Mouse (Mus musculus) urinary bladder, postnatal 14 days (tissue): ENCODE measurements around the gene Sbp.
"Not testable (repeated sequence)": the region's sequence is repeated elsewhere in the genome, so short reads cannot be mapped to it uniquely, and the experiment has no call there.

Source experiments
- DNase-seq: peaks from one replicate; pipeline ENCODE4 v3.0.0; 2021; ENCODE audit warnings: low spot score

Gene Sbp

DNA sequence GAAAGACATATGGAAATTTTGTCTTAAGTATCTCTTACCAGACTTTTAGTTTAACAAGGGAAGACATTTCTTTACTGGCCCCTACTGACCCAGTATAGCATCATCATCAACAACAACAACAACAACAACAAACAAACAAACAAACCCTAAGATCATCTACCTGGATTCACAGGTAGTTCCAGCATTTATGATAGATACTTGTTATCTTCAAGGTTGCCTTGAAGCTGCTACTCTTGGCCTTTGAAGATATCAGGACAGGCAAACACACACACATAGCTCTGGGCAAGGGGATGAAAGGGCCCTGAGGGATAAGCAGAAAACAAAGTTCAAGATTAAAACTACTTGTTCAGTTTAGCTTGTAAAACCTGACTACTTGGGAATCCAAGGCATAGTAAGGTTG lies at the start of gene Sbp:
Gene Sbp (plus strand): TSS at position 301 of the 400 bp plus-strand sequence.
- no peak for DNase-seq

DNA sequence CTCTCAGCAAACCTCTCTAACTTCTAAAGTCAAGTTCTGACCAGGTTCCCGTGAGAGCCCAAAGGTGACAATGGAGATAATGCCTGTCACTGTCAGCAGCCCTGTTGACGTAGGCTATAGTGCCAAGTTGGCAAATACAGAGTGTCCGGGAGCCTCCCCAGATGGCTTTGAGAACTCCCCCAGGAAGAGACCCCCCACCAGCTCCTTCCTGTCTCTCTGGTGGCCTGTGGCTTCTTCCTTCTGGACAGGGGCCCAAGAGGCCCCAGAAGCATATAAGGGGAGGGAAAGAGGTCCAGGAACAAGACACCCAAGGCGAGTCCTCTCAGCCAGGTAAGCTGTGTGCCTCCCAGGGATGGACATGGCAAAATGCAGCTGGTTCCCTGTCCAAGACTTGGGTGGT lies 24.3 kb upstream of the Sbp start, which contains the start of gene Dcpp3:
Gene Dcpp3 (plus strand): TSS at position 301 of the 400 bp plus-strand sequence.
- not testable (repeated sequence) for DNase-seq

DNA sequence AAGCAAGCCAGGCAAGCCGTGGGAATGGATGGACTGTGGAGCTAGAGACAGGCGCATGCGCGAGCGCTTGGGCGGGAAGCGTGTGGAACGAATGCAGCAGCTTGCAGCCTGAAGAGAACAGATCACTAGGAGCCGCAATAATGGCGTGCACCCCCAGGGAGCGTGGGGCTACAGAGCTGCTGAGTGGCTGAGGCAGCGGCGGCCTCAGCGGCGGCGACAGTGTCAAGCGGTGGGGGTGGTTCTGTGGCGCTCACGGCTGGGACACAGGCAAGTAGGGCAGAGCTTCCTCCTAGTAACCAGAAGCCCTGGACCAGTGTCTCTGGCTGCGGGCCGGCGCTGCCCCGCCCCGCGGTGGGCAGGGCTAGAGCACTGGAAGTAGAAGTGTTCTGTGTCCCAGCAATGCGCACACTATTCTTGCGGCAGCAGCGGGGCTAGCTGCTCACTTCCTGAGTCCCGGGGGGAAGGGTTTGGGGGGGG lies 16.9 kb upstream of the Sbp start:
- DNase-seq = peak; percentile 91

DNA sequence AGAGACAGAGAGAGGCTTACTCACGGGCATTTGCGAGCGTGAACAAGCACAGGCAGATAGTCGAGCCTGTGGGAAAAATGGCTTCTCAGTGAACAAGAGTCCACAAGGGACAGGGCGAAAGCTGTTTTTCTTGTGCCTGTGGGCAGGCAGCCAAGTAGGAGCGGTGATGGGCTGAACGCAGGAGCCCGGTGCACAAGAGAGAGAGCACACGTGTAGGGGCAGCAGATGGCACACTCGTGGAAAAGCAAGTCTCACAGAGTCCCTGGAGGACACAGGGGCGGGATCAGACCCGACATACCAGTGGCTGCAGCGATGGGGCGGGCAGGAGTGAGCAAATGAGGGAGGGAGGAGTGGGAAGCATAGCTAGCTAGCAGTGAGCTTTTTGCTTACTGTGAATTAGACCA lies 16.4 kb upstream of the Sbp start:
- DNase-seq = peak; percentile 72

DNA sequence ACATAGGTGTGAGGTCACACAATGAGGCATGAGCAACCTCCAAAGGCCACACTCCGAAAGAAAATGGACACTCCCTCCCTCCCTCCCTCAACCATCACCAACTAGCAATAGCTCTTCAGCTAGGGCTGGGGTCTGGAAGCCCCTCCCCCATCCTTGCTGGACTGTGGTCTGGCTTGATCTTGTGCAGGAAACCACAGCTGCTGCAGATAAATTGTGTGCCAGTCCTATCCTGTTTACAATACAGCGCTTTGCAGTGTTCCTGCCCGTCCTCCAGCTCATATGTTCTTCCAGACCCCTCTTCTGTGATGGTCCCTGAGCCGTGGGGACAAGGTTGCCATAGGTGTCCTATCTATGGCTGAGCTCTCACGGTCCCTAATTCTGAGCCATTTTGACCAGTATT lies 10.3 kb upstream of the Sbp start:
- DNase-seq = no peak

DNA sequence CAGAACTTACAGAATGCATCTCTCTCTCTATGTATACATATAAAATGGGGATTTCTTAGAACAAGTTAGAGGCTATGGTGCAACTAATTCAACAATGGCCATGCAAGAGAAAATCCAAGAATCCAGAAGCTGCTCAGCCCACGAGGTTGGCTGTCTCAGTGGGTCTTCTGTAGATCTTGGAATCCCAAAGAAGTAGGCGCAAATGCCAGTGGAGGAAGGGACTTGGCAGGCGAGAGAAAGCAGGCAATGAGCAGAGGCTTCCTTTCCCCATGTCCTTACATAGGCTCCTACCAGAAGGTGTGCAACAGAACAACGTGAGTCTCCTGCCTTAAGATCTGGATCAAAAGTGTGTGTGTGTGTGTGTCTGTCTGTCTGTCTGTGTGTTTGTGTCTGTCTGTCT lies 6.0 kb downstream of the Sbp start:
- DNase-seq = not testable (repeated sequence)

DNA sequence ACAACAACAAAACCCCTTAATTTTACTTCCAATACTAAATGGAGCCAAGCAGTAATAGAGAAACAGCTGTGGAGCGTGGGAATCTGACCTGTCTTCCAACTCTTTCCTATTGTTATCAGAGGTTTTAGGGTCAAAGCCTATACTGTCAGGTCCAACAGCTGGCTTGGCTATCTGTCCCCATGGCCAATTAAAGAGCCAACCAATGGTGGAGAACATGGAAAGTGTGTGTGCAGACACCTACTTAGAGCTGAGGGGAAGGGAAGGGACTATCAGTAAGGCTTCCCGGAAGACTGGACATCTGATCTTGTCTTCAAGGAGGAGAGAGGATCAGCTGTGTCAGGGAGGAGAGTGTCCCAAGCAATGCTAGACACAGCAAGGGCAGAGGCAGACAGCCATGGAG lies 7.6 kb downstream of the Sbp start:
- DNase-seq = no peak

DNA sequence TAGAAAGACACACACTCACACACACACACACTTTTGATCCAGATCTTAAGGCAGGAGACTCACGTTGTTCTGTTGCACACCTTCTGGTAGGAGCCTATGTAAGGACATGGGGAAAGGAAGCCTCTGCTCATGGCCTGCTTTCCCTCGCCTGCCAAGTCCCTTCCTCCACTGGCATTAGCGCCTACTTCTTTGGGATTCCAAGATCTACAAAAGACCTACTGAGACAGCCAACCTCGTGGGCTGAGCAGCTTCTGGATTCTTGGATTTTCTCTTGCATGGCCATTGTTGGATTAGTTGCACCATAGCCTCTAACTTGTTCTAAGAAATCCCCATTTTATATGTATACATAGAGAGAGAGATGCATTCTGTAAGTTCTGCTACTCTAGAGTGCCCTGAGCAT lies 9.4 kb downstream of the Sbp start:
- DNase-seq = not testable (repeated sequence)

DNA sequence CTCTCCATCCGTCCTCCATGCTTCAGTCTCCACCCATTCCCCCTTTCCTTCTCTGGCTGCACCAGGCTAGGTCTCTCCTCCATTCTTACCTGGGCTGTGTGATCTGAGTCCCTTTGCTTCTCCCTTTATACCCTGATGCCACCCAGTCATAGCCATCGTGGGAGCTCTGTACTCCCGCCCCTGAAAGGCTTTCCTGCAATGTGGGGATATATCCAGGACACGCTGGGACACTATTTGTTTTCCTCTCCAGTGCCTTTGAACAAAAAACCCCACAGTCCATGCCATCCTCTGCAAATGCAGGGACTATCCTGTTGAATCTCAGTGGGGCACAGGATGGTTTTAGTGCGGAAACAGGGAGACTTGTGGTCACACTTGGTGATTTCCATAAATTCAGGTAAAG lies 13.7 kb downstream of the Sbp start, which contains the start of gene Sbpl:
Gene Sbpl (minus strand): TSS at position 101 of the 400 bp plus-strand sequence.
- DNase-seq = no peak

DNA sequence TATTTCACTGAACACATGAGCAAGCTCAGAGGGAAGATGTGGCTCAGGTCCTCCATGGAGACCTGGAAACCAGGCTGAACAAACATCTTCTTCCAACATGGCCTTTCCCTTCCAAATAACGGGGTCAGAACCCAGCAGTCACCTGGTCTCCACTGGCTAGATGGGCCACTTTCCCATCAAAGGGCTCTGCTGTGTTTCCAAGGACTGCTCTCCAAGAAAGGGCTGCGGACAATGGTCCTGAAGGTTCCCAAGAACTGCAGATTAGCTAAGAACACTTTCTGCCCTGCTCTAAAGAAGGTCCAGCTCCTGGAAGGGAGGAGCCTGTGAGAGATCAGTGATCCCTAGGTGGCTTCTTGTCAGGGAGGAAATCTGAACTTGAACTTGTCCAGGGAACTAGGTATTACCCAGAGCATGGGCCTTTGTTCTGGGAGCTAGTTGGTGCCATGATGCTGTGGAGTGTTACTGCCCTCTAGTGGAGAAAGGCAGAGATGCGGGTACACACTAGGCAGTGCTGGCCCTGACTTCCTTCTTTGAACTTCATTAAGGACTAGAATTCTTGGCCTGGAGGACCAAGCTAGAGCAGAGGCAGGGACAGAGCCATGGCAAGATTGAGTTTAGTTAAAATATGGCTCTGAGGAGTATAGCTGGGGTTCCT lies 18.7 kb downstream of the Sbp start:
- peak; percentile 85 for DNase-seq

DNA sequence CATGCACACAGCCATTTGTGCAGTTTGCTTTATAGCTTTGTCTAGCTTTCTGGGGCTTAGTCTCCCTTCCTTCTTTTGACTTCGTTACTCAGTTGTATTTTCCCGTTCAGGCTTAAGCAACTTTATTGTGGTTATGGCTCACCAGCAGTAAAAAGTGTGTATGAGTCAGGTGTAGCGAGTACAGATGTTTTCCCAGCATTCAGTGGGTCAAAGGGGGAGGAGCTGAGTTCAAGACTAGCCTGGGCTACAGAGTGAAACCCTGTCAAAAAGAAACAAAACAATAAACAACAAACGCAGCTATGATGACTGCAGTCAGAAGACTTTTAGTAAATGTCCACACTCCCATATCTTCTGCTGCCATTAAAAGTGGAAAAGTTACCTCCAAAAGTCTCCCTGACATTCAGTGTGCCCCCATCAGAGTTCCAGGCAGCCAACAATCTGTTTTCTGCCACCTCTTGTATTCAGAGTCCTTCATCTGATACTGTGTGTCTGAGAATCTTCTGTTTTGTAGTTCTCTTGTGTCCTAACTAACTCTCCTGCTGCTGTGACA lies 20.2 kb downstream of the Sbp start:
- DNase-seq = no peak

DNA sequence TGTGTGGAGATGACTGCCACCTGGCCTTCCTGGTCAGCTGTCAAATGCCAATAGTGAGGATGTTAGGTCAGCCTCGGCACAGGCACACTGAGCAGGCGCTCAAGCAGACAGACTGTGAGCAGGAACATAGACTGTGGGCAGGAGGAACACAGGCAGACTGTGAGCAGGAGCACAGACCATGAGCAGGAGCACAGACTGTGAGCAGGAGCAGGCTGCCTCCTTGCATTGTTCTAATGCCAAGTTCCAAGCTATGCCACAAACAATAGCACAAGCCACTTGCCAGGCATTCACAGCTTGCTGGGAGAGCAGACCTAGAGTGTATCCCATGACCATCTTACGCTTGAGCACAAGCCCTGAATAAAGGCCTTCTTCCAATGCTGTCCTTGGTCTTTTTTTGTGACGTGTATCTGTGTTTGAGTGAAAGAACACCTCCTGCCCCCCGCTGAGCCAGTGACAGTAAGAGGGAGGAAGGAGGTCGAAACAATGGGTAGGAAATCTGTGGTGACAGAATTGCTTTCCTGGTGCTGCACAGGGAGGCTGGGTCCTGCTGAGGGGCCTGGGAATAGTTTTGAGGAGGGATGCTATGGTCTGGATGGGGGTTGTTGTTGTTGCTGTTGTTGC lies 24.4 kb downstream of the Sbp start:
- DNase-seq = no peak

DNA sequence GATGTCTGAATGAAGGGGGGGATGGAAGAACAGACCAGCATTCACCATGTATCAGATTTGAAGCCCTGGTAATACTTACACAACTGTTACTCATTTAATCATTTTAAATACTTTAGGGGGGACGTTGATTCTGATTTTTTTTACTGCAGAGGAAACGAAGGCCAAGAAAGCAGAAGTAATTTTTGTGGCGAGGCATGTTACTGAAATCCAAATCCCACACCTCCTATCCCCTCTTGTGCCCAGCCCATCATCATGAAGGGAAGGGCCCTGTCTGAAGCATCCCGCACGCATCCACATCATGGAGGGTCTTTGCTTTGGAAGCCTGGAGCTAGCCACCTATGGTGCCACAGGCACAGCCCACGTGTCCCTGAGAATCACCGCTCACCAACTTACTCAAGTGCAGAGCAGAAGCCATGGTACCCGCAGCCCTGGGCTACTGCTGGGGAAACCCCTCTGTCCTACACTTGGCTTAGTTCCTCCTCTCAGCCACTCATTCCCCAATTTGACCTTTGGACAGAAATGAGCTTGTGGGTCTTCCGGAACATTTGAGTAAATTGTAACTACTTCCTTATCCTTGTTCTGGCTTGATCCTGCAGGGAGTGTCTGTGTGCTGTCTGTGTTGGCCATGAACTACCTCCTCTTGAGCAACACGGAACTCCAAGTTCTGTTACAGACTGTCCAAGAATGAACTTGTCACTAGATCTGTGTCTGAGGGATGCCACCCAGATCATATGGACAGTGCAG lies 25.4 kb downstream of the Sbp start:
- peak; percentile 51 for DNase-seq

DNA sequence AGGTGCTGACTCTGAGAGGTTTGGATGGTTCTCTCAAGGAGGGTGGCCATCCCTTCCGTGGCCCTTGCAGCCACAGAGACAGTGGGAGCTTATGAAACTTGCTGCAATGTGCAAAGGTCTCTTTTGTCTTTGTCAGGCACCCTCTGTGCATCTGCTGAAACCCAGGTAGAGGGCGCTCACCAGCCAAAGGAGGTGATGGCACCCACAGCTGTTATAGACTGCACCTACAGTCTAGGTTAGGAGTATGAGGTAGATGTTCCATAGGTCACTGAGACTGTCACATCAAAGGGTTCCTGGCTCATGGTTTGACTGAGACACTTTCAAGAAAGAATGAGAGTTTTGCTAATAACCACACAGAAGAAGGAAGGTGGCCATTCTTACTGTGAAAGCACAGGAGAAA lies 27.3 kb downstream of the Sbp start:
- no peak for DNase-seq

DNA sequence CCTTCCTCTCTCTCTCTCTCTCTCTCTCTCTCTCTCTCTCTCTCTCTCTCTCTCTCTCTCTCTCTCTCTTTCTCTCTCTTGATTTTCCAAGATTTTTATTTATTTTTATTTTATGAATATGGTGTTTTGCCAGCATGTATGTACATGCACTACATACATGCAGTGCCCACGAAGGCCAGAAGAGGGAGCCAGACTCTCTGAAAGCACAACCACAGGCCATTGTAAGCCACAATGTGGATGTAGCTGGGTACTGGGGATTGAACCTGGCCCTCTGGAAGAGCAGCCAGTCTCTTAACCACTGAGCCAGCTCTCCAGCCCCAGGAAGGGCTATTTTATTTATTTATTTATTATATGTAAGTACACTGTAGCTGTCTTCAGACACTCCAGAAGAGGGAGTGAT lies 27.8 kb downstream of the Sbp start:
- DNase-seq = peak; percentile 86

DNA sequence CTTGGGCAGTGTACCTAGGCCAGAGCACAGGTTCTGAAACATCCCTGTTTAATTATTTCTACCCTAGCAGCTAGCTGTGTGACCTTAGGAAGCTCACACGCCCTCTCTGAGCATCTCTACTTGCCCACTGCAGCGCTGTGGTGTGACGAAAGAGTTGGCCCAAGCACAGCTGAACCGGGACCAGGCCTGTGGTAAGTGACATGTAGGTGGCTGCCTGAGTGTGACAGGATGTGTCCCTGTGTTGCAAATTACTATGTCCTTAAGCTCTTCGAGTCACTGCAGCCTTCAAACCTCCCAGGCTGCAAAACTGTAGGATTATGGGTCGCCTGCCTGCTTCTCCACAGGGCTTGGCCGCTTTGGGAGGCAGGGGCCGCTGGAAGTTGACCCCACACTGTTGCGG lies 29.8 kb downstream of the Sbp start:
- DNase-seq = no peak

DNA sequence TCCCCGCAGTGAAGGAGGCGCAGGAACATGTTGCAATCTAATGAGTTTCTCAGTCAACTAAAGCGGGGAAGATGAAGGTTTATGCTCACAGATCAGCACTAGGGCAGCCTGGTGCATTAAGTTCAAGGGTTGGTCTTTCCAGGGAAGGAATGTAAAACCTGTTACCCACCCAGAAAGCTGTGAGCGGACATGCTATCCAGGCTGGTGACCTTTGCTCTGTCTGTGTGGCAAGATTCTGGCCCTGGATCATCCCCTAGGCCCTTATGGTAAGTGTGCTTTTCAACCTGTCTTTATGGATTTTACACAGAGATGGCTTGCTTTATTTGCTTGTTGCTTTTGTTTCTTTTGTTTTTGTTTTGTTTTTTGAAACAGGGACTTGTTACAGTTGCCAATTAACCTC lies 35.2 kb downstream of the Sbp start:
- no peak for DNase-seq

DNA sequence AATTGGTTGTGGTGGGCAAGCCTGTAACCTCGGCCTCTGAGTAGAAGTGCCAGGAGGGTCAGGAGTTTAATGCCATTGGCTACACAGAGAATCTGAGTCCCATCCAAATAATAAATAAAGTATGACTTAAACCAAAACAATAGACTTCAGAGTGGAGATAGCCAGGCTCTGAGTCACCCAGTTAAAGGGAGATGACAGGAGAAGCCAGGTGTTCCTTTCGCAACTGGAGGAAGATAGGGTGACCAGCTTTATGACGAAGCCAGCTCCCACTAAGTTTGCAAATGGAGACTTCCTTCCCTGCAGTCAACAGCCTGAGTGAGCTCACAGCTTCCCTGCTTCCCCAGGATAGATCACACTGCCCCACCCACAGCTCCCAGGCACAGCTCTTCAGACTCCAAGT lies 38.0 kb downstream of the Sbp start:
- DNase-seq = no peak

DNA sequence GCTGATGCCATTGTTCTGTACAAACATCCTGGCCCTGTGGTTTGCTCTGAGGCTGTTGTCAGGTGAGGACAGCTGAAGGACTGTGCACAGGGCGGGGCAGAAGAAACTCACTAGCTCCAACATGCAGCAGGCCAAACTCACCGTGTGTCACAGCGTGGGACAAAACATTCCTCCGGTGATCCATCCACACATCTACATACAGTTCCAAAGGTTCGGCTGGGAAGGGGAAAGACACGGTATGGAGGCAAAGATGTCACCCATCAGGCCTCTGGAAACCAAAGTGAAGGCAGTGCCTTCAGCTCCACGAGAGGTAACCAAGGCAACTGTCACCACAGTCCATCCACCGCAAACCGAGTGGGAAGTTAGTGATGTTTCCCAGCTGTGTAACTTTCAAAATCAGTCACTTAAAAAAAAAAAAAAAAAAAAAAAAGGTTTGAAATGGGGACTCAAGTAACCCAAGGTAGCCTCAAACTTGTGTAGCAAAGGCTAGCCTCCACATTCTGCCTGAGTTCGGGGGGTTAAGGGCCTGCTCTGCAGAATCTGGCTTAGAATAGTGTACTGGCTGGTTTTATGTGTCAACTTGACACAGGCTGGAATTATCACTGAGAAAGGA lies 38.9 kb downstream of the Sbp start, which contains the start of gene Prss30:
Gene Prss30 (minus strand): TSS at position 270 of the 613 bp plus-strand sequence.
- DNase-seq = no peak

DNA sequence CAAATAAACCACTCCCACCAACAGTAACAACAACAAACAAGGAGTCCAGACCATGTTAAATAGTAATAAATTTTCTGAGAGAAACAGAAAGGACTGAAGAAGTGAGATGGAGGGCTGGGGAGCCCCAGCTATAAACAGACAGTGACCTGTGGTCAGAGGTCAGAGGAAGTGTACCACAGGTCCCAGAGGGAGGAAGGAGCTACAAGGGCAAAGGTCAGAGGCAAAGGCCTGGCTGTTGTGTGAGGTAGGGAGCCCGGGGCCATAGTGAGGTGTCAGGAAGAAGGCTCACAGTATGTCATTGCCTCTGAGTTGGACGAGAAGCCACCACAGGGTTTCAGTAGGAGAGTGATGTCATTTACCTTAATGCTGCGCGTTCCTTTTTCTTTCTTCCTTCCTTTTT lies 41.4 kb downstream of the Sbp start:
- DNase-seq = no peak

DNA sequence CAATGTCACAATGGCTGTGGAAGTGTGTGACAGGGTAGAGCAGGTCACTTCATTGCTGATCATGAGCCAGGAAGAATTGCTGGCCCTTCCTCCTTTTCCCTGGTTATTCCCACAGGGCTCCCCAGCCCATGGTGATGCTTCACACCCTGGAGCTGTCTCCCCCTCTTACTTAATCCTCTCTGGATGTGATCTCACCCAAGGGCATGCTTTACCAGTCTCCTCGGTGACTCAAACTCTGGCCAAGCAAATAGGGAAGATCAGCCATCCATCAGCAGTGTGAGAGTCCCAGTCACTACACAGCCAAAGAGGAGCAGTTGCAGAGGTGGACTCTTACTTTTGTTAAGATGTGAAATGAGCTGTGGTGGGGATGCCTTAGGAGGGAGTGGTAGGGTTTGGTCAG lies 43.5 kb downstream of the Sbp start:
- DNase-seq = no peak

DNA sequence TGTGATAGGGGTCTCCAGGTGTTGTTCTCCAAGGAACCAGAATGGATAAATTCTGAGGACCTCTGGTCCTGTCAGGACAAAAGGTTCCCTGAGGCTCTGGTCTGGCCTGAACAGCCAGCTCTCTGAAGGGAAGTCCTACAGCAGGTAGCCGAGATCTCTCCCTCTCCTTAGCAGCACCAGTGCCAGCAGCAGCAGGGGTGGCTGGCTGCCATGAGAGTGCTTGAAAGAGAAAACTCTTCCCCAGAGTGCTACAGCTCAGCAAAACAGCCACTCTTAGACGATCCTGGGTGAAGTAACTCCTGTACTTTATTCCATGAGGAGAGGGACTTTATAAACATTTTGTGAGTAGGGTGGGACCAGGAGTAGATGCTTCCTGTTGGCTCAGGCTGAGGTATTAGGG lies 48.3 kb downstream of the Sbp start:
- DNase-seq = no peak
